Mouse (Mus musculus): ENCODE results near the gene Nav3.
A peak's percentile ranks its signal among the peaks of the same experiment; 100 is the strongest.
"Not testable (repeated sequence)": the region's sequence is repeated elsewhere in the genome, so short reads cannot be mapped to it uniquely, and the experiment has no call there.

The Nav3 gene

DNA sequence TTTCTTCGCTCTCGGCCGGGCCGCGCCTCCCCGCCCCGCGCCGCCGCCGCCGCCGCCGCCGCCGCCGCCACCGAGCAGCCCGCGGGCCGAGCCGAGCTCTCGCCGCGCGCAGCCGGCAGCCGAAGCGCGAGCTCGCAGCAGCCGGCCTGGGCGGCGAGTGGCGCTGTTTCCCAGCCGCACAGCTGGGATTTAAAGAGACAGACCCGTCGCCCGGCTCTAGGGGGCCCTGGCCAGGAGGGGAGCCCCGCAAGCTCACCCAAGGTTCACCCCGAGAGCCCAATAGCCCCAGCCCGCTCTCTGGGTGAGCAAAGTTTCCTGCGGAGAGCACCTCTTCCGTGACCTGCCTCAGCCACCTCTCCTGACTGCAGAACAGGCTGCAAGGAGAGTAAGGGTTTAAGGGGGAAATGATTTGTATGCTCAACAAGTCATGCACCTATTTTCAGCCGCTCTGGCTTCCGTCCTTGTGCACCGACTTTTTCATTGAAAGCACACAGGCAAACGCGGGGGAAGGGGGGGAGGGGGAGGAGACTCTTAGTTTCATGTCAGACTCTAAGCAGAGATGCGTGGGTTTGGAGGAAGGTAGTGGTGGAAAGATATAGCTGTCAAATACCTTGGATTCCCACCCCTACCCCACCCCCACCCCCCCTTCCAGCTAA, at the start of gene Nav3:
TSS of gene Nav3 (minus strand) at position 367 of the 656 bp plus-strand sequence.
- DNase-seq: peak; percentile 43 to 65

DNA sequence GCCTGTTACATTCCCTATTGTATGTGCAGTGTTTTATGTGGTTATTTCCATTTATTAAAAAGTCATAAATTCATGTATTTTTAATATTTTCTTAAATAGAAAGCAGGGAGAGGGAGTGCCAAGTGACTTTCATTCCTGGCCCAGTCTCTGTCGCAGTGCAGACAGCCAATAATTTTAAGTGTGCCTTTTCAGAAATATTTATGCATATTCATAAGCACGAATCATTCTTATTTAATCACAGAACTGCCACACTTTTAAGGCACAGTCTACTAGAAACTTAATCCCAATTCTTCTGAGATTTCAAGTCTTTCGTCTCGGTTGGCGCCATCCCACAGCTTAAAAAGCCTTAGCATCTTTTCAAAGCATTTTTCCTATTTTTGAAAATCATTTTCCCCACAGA, 29.3 kb upstream of the Nav3 start:
- DNase-seq: no peak

- no peak for DNase-seq
These were observed 28.8 kb upstream of the Nav3 start for GRCm38 (mm10) chr10:110484822-110485221.

- DNase-seq: no peak
These were observed 23.2 kb upstream of the Nav3 start for GRCm38 (mm10) chr10:110479189-110479588.

GRCm38 (mm10) chr10:110477689-110478314, 21.8 kb upstream of the Nav3 start:
- no peak for DNase-seq

- DNase-seq: no peak
These were observed 18.1 kb upstream of the Nav3 start for GRCm38 (mm10) chr10:110474107-110474506.

- DNase-seq: no peak
These were observed 13.4 kb upstream of the Nav3 start for GRCm38 (mm10) chr10:110469445-110469844.

GRCm38 (mm10) chr10:110455063-110455837, 754 bp downstream of the Nav3 start:
- DNase-seq: no peak

GRCm38 (mm10) chr10:110453566-110453965, 2.4 kb downstream of the Nav3 start:
- no peak for DNase-seq

GRCm38 (mm10) chr10:110440396-110440795, 15.6 kb downstream of the Nav3 start:
- no peak for DNase-seq

DNA sequence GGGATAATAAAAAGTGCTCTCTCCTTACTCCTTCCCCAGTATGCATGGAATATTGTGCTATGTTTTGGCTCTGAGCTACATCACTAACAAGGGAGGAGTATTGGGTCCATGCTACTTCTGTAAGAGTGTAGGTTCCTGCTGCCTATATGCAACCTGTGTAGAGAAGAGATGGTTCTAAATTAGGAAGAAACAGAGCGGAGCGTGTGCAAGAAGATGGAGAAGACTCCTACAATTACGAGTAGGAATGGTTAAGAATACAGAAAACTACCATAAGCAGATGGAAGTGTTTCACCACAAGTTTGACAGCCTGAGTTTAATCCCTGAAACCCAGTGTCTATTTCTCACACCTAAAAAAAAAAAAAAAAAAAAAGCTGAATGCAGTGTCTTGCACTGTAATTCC, 24.9 kb downstream of the Nav3 start:
- no peak for DNase-seq

DNA sequence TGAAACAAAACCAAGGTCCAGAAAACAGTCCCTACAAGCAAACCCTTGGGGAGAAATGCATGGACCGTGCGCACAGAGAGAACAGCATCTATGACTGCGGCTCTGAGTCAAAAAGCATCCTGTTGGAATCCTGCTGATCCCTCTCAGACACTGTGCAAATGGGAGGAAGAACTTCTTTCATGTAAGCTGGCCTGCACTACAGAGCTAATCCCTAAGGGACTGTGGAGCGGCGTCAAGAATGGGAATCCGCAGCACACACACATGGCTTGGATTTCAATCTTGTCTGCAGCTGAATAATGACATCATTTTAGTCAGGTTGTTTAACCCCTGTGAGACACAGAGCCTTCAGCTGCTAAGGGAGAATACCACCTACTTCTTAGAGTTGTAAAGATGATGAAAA, 26.4 kb downstream of the Nav3 start:
- DNase-seq: no peak

GRCm38 (mm10) chr10:110429052-110429451, 27.0 kb downstream of the Nav3 start:
- DNase-seq: no peak

DNA sequence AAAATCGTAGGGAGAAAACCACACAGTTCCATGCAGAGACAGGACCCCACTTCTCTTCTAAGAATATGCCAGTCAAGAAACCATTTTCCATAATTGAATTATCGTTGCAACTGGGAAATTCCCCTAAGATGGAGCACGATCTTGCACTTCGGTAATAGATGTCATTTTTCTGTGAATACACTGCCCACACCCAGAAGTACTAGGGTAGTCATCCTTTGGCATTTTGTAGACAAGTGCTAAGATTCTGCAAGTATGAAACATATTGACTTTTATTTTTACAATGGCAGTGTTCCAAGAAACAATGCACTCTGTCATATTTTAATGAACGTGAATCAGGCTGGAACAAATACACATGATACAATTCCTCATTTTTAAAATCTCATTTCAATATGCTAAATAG, 34.5 kb downstream of the Nav3 start:
- no peak for DNase-seq

DNA sequence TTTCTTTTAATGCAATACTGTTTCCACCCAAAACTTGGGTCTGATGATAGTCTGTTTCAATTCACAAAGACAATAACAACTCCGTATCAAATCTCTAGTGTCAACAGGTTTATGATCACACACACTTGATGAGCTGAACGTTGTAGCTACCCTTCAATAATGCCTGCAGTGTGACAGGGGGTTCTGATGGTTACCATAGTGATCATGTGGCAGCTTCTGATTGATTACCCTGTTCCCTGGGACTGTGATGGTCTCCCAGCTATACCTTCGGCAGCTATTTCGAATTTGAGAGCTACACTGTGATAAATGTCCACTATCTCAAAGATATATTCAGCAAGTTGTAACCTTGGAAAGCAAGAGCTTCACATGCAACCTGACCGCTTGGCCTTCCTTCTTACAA, 39.0 kb downstream of the Nav3 start:
- no peak for DNase-seq

GRCm38 (mm10) chr10:110415624-110416023, 40.4 kb downstream of the Nav3 start:
- DNase-seq: no peak

GRCm38 (mm10) chr10:110413281-110413897, 42.6 kb downstream of the Nav3 start:
- DNase-seq: no peak

DNA sequence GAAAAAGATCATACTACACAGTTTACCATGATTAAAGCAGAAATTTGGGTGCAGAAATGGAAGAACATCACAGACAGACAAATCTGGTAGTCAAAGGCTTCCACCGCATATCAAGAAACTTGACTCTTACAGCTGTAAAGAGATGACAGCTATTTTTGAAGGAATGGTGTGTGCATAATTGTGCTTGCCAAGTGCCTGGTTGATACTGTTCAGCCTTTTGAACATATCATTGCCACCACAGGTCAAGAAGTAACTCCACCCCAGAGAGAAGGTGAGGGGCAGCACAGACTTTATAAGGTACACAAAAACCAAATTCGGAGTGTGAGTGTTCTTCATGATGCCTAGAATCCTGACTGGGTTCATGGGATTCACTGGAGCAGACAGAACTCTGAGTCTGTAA, 53.1 kb downstream of the Nav3 start:
- DNase-seq: no peak

GRCm38 (mm10) chr10:110400642-110401041, 55.4 kb downstream of the Nav3 start:
- no peak for DNase-seq

DNA sequence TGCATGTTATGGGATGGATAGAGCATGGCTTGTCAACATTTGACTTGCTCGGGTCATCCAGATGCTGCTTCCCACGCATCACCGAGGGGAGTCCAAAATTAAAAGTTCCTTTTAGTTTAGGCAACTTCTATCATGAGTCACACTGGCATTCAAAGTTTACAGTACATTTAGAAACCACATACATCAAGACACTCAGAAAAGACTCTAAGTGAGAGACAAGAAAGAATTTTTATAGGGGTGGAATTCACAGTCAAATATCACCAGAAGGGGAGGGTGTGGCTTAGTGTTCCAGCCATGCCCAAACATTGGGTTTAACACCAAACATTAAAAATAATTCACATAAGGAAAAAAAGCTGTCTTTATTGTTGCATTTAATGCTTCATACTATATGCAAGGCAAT, 57.4 kb downstream of the Nav3 start:
- no peak for DNase-seq

DNA sequence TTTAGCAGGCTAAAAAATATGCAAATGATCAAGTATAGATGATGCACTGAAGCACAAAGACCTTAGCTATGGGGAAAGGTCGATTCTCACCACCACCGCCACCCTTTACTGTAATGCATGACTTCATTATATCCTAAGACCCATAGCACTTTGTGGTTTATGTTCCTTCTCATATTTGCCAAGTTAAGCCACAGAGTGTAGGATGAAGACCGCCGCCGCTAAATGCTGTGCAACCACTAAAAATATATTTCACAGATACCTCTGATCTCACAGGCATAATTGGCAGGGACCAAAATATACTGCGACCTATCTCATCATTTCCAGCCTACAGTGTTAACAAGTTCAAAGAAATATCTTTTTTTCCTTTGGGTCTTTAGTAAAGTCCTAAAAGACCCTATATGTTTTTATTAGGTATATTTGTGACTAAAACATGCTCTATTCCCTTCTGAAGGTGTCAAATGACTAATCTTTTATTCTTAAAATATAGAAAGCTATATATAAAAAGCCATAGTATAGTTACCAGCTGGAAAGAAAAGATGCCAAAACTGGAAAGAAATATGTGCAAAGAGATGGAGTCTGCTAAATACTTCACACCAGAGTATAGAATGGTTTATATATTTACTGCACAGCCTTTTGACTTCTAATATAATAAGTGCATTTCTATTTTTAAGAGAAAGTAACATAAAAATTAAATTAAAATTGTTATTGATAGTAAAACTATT, 69.4 kb downstream of the Nav3 start:
- DNase-seq: no peak

GRCm38 (mm10) chr10:110383506-110384229, 72.3 kb downstream of the Nav3 start:
- not testable (repeated sequence) for DNase-seq
